Mouse (Mus musculus): ENCODE results near the gene Ppp1ca.

The Ppp1ca gene

DNA sequence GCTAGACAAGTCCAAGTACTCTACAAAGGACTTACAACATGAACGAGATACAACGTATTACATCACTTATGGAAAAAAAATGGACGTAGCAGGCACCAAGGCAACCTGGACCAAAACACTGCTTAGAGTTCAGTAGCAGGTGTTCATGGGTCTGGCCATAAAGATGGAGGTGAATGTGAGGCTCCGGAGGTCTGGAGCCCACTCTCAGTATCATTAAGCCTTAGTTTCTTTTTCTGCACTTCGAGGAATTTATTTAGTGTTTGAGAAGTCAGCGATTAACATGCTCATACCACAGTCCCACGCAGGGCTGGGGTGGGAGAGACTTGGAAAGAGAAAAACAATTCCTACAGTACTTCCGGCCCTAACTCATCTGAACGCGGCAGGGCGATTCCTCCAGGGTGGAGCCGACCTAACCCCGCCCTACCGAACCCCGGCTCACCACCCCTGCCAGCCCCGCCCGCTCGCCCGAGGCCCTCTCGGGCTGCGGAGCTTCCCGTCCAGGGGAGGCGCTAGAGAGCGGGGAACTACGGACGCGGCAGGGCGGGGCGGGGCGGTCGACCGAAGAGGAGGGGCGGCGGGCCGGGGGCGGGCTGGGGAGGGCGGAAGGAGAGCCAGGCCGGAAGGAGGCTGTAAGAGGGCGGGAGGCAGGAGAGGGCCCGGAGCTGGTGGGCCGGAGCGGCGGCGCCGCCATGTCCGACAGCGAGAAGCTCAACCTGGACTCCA is at the start of gene Ppp1ca:
Ppp1ca (plus strand) TSS at position 538 of the 723 bp plus-strand sequence.
- peak; percentile 96 to 100 for DNase-seq (ENCODE audit: low spot score in 2 of 2)

DNA sequence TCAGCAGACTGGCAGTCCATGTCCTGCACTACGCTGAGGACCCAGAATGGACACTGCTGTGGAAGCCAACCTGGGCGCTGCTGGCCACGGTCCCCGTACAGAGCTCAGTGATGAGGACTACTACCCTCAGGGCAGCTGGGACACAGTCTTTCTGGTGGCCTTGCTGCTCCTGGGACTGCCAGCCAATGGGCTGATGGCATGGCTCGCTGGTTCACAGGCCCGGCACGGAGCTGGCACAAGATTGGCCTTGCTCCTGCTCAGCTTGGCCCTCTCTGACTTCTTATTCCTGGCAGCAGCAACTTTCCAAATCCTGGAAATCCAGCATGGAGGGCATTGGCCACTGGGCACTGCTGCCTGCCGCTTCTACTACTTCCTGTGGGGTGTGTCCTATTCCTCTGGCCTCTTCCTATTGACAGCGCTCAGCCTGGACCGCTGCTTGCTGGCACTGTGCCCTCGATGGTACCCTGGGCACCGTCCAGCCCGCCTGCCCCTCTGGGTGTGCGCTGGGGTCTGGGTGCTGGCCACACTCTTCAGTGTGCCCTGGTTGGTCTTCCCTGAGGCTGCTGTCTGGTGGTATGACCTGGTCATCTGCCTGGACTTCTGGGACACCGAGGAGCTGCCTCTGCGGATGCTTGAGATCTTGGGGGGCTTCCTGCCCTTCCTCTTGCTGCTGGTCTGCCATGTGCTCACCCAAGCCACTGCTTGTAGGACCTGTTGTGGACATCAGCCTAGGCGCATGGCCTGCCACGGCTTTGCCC is 49.3 kb upstream of the Ppp1ca start:
- DNase-seq (ENCODE audit: low spot score in 2 of 2), result no peak

DNA sequence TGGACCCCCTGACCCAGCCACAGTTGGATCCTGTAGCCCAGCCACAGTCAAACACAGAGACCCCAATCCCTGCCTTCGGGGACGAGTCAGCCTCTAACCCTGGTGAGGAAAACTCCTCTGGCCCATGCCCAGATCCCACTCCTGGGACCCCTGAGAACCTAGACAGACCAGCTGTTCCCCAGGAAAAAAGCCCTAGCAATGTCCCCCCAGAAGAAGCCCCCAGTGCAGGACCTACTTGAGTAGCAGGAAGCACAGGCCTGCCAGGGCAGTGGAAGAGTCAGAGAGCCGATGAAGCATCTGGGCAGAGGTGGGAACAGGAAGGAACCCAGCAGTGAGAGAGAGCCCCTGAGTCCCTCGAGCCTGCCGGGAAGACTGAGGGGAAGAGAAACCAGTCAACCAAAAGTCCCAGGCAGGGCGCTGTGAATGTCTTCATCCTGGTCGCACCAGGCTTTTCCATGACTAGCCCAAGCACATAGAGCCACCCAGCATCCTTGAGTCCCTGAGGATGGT is 48.1 kb upstream of the Ppp1ca start, which contains the start of gene Cabp4:
Cabp4 (minus strand) TSS at position 275 of the 510 bp plus-strand sequence.
- DNase-seq (ENCODE audit: low spot score in 2 of 2), result no peak

DNA sequence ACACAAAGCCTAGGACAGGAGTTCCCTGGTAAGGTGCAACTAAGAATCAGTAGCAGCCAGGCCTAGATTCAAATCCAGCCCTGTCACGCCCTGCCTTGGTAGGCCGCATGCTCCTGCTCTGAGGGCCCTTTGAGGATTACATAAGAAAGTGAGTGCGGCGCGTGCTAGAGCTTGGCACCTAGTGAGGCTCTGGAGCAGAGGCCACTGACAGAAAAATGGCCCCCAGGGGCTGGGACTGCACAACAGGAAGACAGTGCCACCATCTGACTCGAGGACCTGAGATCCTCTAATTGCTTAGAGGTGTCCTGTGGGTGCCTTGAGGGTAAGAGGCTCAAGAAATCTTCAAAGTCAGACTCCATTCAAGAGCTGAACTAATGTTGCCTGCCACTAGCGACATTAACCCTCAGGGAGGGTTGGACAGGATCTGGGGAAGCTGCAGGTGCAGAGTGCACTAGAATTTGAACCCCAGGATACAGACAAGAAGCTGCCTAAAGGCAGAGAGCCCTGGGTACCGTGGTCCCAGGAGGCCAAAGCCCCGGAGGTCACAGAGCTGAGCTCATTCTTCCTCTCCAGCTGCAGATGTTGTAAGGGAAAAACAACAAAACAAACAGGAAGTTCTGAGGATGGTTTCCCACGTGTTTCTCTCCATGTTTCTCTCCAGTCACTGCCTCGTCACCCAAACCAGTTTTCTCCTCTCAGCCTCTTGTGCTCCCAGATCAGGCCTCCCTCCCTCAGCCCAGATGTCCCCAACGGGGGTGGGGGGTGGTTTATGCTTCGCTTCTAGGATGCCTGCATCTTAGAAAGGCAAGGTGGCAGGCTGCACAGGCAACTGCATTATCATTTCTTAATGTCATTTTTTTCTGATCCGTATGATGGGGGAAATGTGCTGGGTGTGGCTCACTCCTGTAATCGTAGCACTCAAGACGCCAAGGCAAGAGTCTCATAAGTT is 47.0 kb upstream of the Ppp1ca start:
- no peak for DNase-seq (ENCODE audit: low spot score in 2 of 2)

DNA sequence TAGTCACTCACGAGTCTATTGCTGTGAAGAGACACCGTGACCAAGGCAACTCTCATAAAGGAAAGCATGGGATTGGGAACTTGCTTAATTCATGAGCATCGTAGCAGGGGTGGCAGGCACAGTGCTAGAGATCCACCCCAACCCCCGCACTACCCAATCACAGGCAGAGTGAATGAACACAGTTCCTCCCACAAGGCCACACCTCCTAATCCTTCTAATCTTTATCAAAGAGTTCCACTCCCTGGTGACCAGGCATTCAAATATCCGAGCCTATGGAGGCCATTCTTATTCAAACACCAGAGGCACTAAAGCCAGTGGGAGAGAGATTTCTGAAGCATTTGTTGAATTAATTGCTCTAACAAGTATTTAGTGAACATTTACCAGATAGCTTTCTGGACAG is 45.9 kb upstream of the Ppp1ca start:
- DNase-seq (ENCODE audit: low spot score in 2 of 2), result no peak

DNA sequence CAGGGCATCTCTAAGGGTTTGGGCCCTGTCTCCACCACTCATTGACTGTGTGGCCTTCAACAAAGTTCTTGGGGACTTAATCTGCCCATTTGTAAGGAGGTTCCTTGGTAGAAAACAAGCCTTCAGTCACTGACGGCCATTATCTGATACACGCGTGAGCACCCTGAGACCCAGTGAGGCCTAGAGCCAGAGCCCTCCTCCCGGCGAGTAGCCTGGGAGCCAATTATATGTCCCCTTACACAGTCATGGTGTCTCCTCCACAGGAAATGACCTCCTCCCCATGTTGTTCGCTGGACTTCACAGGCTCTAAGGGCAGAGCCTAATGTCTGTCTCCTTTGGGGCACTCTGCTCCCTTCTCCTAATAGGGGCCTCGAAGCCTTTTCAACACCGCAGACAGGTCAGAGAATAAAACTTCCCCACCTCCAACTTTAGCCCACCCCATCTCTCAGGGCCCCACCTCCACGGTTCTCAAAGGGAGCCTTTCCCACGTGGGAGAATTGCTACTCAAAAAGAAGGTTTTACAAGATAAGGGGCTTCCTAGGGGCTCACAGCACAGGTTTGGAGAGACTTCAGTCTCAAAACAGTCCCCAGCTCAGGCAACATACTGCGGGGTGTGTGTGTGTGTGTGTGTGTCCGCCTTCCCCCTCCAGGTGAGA is 45.4 kb upstream of the Ppp1ca start:
- DNase-seq (ENCODE audit: low spot score in 2 of 2), result no peak

DNA sequence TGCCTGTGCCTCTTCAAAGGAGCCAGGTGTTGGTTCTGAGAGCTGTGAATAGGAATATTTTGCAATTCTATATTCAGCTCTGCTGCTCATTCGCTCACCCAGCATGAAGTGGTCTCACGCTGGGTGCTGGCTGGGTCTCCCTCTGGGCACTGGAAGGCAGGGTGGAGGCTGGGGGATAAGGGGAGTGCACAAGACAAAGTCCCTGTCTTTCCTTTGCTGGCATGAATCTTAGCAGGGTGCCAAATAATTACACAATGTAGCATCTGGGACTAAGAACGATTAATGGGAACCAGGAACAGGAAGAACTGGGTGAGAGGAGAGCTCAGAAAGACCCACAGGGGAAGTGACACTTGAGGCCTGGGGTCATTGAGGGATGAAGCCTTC is 44.9 kb upstream of the Ppp1ca start:
- DNase-seq (ENCODE audit: low spot score in 2 of 2), result no peak

DNA sequence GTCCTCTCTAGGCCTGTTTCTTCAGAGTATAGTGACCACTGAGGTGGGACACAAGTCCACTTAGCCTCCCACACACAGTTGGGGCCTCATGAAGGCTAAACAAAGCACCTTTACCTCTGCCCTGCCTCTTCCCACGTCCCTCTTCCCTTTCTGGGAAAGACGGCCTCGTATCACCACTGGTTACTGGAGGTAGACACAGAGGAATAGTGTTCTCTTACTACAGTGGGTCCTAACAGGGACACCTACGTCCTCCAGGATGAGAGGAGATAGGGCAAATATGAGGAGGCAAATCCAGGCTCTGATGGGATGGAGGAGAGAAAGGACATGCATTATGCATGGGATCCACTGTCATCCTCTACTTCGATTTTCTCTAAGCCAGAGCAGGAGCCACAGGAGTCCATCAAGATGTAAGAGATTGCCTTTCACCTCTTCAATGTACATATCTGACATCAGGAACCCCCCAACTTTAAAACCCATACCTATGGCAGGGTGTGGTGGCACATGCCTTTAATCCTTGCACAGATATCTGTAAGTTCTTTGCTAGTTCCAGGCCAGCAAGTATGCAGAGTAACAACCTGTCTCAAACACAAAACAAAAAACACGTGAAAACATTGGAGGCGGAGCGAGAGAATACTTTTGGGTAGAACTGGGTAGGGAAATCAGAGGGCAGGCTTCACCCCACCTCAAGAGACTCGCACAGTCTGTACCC is 43.9 kb upstream of the Ppp1ca start:
- DNase-seq (ENCODE audit: low spot score in 2 of 2), result no peak

DNA sequence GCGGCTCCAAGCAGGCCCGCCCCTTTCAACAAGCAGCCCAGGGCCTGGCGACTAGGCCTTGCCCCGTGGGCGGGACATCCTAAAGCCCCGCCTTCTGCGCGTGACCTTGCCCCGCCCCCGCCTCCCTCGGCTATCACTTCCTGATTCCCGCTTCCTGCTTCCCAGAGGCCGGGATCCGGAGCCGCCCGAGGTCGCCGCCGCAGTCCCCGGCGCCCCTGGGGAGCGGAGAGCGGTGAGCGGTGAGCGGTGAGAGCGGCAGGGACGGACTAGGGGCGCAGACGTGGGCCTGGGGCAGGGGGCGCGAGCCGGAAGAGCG is 43.4 kb upstream of the Ppp1ca start, which contains the start of gene Coro1b:
Coro1b (plus strand) TSS at position 129 of the 316 bp plus-strand sequence.
- peak; percentile 90 to 94 for DNase-seq (ENCODE audit: low spot score in 2 of 2)

DNA sequence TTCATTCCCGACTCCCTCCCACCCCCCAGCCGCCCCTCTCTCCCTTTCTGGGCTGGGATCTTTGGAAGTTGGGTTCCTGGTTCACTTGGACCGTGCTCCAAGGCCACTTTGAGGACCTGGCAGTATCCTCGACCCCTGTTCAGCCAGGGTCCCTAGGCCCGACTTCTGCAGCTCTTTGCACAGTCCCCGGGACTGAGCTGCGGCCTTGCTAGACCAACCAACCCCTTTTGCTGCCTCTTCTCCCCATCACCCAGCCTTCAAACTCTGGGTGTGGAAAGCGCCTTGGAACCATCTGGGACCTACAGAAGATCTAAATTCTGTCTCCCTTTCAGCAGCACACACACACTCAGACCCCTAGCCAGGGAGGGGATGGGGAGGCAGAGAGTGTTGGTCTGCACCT is 43.0 kb upstream of the Ppp1ca start:
- DNase-seq (ENCODE audit: low spot score in 2 of 2), result no peak

DNA sequence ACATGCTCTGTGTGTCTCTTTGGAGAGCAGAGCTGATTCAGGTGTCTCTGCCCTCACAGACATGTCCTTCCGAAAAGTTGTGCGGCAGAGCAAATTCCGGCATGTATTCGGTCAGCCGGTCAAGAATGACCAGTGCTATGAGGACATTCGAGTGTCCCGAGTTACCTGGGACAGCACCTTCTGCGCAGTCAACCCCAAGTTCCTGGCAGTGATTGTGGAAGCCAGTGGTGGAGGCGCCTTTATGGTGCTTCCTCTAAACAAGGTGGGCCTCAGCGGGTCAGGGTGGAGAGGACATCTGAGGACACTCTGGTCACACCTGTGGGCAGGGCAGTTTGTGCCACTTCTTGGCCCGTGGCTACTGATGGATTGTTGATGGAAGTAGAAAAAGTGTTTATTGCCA is 42.6 kb upstream of the Ppp1ca start:
- no peak for DNase-seq (ENCODE audit: low spot score in 2 of 2)

DNA sequence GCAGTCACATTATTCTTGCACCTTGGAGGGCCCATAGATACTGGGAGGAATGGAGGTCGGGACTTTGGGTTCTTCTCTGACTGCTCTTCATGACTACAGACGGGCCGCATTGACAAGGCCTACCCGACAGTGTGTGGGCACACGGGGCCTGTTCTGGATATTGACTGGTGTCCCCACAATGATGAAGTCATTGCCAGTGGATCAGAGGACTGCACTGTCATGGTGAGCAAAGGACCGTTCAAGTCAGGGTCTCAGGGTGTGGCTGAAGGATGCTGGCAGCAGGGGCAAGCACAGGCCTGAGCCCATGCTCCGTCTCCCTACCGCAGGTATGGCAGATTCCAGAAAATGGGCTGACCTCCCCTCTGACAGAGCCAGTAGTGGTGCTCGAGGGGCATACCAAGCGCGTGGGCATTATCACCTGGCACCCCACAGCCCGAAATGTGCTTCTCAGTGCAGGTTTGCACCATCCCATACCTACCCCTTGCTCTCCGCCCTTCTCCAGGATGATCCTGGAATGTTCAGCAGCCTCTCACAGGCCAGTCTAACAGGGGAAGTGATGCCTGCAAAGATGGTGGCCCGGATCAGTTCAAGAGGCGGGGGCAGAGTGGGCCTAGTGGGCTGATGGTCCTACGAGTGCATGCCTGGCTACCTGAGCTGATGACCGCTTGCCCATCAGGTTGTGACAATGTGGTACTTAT is 42.0 kb upstream of the Ppp1ca start:
- no peak for DNase-seq (ENCODE audit: low spot score in 2 of 2)

DNA sequence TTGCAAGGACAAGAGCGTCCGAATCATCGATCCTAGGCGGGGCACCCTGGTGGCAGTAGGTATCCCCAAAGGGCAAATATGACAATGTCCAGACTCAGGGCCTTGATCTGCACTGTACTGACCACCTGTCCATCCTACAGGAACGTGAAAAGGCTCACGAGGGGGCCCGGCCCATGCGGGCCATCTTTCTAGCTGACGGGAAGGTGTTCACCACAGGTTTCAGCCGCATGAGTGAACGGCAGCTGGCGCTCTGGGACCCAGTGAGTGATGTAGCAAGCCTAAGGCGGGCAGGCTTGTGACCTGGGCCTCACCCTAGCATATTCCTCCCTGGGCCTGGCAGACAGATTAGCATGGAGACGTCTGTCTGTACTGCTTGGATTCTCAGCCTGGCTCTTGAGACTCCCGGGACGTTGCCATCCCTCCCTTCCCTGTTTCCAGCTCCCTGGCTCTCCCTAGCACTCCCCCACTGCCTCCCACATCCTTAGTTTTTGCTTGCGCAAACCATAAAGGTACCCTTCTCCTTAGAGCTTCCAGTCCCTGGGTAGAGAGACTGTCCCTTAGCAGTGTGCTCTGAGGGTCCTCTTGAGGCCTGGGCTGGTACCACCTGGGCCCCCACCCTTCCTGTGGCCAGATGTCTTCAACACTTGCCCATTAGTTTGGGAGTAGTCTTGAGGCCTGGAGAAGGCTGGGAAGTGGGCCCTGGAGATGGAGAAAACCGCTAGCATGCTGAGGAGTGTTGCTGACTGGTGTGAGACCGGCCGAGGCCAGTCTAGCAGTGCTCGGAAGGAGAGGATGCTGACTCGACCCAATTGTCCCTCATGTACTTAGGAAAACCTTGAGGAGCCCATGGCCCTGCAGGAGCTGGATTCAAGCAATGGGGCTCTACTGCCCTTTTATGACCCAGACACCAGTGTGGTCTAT is 41.0 kb upstream of the Ppp1ca start:
- no peak for DNase-seq (ENCODE audit: low spot score in 2 of 2)

DNA sequence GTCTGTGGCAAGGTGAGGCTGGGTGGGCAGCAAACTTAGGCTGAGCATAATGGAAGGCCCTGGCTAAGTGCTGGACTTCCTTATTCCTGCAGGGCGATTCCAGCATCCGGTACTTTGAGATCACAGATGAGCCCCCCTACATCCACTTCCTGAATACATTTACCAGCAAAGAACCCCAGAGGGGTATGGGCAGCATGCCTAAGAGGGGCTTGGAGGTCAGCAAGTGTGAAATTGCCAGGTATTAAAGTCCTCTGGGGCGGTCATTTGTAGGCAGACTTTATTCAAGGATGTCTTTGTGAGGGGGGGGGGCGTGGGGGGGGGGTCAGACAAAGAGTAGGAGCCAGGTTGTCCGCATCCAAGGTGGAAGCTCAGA is 40.4 kb upstream of the Ppp1ca start:
- no peak for DNase-seq (ENCODE audit: low spot score in 2 of 2)

DNA sequence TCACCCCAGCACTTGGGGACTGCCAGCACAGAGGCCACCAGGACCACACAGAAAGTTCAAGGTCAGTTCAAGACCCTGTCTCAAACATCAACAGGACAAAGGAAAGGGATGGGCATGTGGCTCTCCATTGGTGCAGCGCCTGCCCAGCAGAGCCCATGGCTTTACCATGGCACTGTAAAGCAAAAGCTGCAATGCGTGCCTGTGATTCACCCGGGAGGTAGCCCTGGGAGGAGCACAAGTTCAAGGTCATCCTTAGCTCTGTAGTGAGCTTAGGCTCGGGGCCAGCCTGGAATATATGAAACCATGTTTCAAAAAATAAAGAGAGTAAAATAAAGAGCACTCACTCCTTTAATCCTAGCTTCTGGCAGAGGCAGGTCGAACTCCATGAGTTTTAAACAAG is 40.0 kb upstream of the Ppp1ca start:
- no peak for DNase-seq (ENCODE audit: low spot score in 2 of 2)

DNA sequence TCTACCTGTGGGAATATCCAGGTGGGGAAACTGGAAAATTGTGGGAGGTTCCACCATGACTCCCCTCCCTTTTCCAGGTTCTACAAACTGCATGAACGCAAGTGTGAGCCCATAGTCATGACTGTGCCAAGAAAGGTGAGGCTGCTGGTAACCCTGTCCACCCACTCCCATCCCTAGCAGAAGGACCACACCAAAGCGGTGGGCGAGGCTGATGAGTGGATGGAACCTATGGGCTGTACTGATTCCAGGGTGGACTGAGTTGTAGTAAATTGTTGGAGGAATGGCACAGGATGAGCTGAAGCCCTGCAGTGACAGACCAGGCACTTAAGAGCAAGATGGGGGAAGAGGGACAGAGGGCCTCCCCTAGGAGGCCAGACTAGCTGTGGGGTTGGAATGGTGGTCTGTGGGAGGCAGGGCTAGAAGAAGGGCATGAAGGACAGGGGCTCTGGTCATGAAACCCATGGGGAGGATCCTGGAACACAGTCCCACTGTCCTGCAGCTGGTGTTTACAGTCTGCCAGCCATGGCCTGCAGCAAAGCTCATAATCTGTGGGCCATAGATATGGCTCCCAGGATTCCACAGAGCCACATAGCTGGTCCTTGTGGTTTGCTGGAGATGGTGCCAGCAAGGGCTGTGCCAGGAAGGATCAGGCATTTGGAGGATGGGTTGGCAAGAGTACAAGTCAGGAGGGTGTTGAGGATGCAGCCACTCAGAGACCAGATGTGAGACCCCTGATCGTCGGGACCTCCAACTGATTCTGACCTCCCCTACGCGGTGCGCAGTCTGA is 39.2 kb upstream of the Ppp1ca start:
- no peak for DNase-seq (ENCODE audit: low spot score in 2 of 2)

DNA sequence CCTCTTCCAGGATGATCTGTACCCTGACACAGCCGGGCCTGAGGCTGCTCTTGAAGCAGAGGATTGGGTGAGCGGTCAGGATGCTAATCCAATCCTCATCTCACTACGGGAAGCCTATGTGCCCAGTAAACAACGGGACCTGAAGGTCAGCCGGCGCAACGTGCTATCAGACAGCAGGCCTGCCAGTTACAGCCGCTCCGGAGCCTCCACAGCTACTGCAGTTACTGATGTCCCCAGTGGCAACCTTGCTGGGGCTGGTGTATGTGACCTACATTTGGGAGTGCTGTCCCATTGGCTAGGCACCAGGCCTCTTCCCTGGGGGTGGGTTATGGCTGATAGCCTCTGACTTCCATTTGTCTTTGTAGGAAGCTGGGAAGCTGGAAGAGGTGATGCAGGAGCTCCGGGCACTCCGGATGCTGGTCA is 38.6 kb upstream of the Ppp1ca start, which contains the start of gene Ptprcap:
Ptprcap (plus strand) TSS at position 373 of the 423 bp plus-strand sequence.
- no peak for DNase-seq (ENCODE audit: low spot score in 2 of 2)
